In the genomic region with DNA sequence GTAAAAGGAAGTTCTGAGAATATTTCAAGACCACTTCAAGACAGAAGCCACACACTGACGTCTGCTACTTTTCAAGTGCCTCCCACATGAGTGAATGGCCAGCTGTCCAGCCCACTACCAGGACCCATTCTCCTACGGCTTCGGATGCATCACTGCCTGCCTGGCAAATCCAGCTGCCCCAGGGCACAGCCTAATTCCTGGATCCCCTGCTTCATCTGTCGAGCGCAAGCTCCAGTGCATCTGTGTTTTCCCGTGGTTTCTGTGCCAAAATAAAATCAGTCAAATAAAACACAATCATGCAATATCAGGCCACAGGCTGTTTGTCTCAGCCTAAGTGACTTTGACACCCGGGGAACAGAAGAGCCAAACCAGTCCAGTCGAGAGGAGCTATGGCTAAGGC, we compare ENCODE assay signal across 27 mouse cellular contexts.
DNase-seq lines count a peak whose midpoint lies in the region; ATAC-seq and TF ChIP-seq lines count a peak whose summit lies in the region.
"Had no signal": no experiment of that assay in that cellular context is flagged by ENCODE, and none has a peak within 500 bp of the region (broad histone marks: within the 10 kb centered on the region; RNA-seq: fewer than 3 reads in every experiment).

No protein-coding gene starts in this region.

- H3K27ac ChIP-seq in hindbrain, embryonic 15.5 days (replicated peaks): no peak overlapping the region
- H3K27ac ChIP-seq in hindbrain, embryonic 14.5 days: no peak overlapping the region
- no peak overlapping the region for H3K27ac ChIP-seq in midbrain, postnatal 0 days (ENCODE audit: low read depth, low read length)
- no peak overlapping the region for H3K27ac ChIP-seq in midbrain, embryonic 11.5 days (ENCODE audit: low read depth, low read length)
- H3K27ac ChIP-seq: embryonic facial prominence, embryonic 15.5 days; forebrain, embryonic 13.5 days; hindbrain, embryonic 10.5 days; kidney, embryonic 15.5 days; left cerebral cortex, adult 2 months; limb, embryonic 13.5 days; midbrain, embryonic 13.5 days had no signal

- WGBS in hindbrain, embryonic 15.5 days: 64% methylated on average over 8 of the region's 8 CpGs
- 75% methylated on average over 8 of the region's 8 CpGs for WGBS in hindbrain, embryonic 14.5 days
- WGBS in midbrain, postnatal 0 days: 75% methylated on average over 8 of the region's 8 CpGs
- WGBS in midbrain, embryonic 11.5 days: 86% methylated on average over 8 of the region's 8 CpGs

- H3K4me1 ChIP-seq in hindbrain, embryonic 15.5 days (replicated peaks): no peaks in the 10 kb centered on the region
- no peaks in the 10 kb centered on the region for H3K4me1 ChIP-seq in hindbrain, embryonic 14.5 days (replicated peaks; ENCODE audit: control insufficient read depth, insufficient read depth, low read length)
- no peaks in the 10 kb centered on the region for H3K4me1 ChIP-seq in midbrain, postnatal 0 days (ENCODE audit: insufficient read depth, low read length)
- H3K4me1 ChIP-seq in midbrain, embryonic 11.5 days (ENCODE audit: control insufficient read depth, insufficient read depth, low read length): no peaks in the 10 kb centered on the region
- H3K4me1 ChIP-seq: embryonic facial prominence, embryonic 15.5 days; forebrain, embryonic 13.5 days; hindbrain, embryonic 10.5 days; kidney, embryonic 15.5 days; limb, embryonic 13.5 days; megakaryocyte, embryonic 14.5 days; midbrain, embryonic 13.5 days had no signal

- H3K9ac ChIP-seq in hindbrain, embryonic 15.5 days: no peak overlapping the region
- H3K9ac ChIP-seq in hindbrain, embryonic 14.5 days: no peak overlapping the region
- no peak overlapping the region for H3K9ac ChIP-seq in midbrain, postnatal 0 days (replicated peaks; ENCODE audit: low read length, poor library complexity, severe bottlenecking)
- no peak overlapping the region for H3K9ac ChIP-seq in midbrain, embryonic 11.5 days (ENCODE audit: low read length)
- H3K9ac ChIP-seq: embryonic facial prominence, embryonic 15.5 days; forebrain, embryonic 13.5 days; kidney, embryonic 15.5 days; limb, embryonic 13.5 days; midbrain, embryonic 13.5 days had no signal

- H3K27me3 ChIP-seq in hindbrain, embryonic 15.5 days: no peaks in the 10 kb centered on the region
- no peaks in the 10 kb centered on the region for H3K27me3 ChIP-seq in hindbrain, embryonic 14.5 days (ENCODE audit: control insufficient read depth, insufficient read depth, low read length)
- H3K27me3 ChIP-seq in midbrain, postnatal 0 days (ENCODE audit: insufficient read depth, low read length): no peaks in the 10 kb centered on the region
- no peaks in the 10 kb centered on the region for H3K27me3 ChIP-seq in midbrain, embryonic 11.5 days (ENCODE audit: control insufficient read depth, insufficient read depth, low read length)
- H3K27me3 ChIP-seq: embryonic facial prominence, embryonic 15.5 days; forebrain, embryonic 13.5 days; kidney, embryonic 15.5 days; limb, embryonic 13.5 days; megakaryocyte, embryonic 14.5 days; midbrain, embryonic 13.5 days had no signal

- TF ChIP-seq CTCF in midbrain, postnatal 0 days (IDR thresholded peaks at IDR 0.05): no peak

- no peak overlapping the region for H3K4me2 ChIP-seq in hindbrain, embryonic 15.5 days
- H3K4me2 ChIP-seq in hindbrain, embryonic 14.5 days (replicated peaks): no peak overlapping the region
- H3K4me2 ChIP-seq in midbrain, postnatal 0 days (ENCODE audit: low read depth, low read length, poor library complexity, severe bottlenecking): no peak overlapping the region
- H3K4me2 ChIP-seq in midbrain, embryonic 11.5 days: no peak overlapping the region
- H3K4me2 ChIP-seq: embryonic facial prominence, embryonic 15.5 days; forebrain, embryonic 13.5 days; kidney, embryonic 15.5 days; limb, embryonic 13.5 days; liver, embryonic 11.5 days; midbrain, embryonic 13.5 days had no signal

- H3K9me3 ChIP-seq in hindbrain, embryonic 15.5 days: no peaks in the 10 kb centered on the region
- H3K9me3 ChIP-seq in hindbrain, embryonic 14.5 days (ENCODE audit: control insufficient read depth, low read length): no peaks in the 10 kb centered on the region
- no peaks in the 10 kb centered on the region for H3K9me3 ChIP-seq in midbrain, postnatal 0 days (ENCODE audit: low read length)
- H3K9me3 ChIP-seq in midbrain, embryonic 11.5 days (ENCODE audit: control insufficient read depth, low read length): no peaks in the 10 kb centered on the region
- H3K9me3 ChIP-seq: embryonic facial prominence, embryonic 15.5 days; forebrain, embryonic 13.5 days; G1E; hindbrain, embryonic 10.5 days; kidney, embryonic 15.5 days; limb, embryonic 13.5 days; megakaryocyte, embryonic 14.5 days; midbrain, embryonic 13.5 days had no signal

- DNase-seq in adrenal gland, adult 8-10 months: peak; percentile 4
- DNase-seq in adrenal gland, adult 18-20 months (ENCODE audit: low spot score in 2 of 2): no peak
- DNase-seq in hindbrain, embryonic 14.5 days (ENCODE audit: low spot score): no peak
- peak; percentile 10 for DNase-seq in midbrain, postnatal 0 days (ENCODE audit: low spot score)
- DNase-seq in midbrain, embryonic 11.5 days (ENCODE audit: low spot score, missing footprints): no peak
- DNase-seq: cerebellum, adult 8-10 months; gastrocnemius, postnatal 14 days; heart, postnatal 14 days; kidney, adult 18-20 months; kidney, postnatal 25 days; lung, postnatal 4 days; right cerebral cortex, adult 18-20 months; right cerebral cortex, postnatal 4 days; thymus, adult 2 months; thymus, postnatal 4 days had no signal

- H3K4me3 ChIP-seq in hindbrain, embryonic 15.5 days: no peak overlapping the region
- H3K4me3 ChIP-seq in hindbrain, embryonic 14.5 days (replicated peaks; ENCODE audit: low read length): no peak overlapping the region
- no peak overlapping the region for H3K4me3 ChIP-seq in midbrain, postnatal 0 days (ENCODE audit: low read depth, low read length)
- no peak overlapping the region for H3K4me3 ChIP-seq in midbrain, embryonic 11.5 days (ENCODE audit: low read depth, low read length)
- H3K4me3 ChIP-seq: embryonic facial prominence, embryonic 15.5 days; forebrain, embryonic 13.5 days; hindbrain, embryonic 10.5 days; kidney, embryonic 15.5 days; left cerebral cortex, adult 2 months; limb, embryonic 13.5 days; megakaryocyte, embryonic 14.5 days; midbrain, embryonic 13.5 days had no signal

- no peaks in the 10 kb centered on the region for H3K36me3 ChIP-seq in hindbrain, embryonic 15.5 days
- H3K36me3 ChIP-seq in hindbrain, embryonic 14.5 days (replicated peaks; ENCODE audit: control insufficient read depth, insufficient read depth): no peaks in the 10 kb centered on the region
- H3K36me3 ChIP-seq in midbrain, postnatal 0 days (ENCODE audit: insufficient read depth, low read length): no peaks in the 10 kb centered on the region
- H3K36me3 ChIP-seq in midbrain, embryonic 11.5 days (ENCODE audit: control insufficient read depth, insufficient read depth, low read length): no peaks in the 10 kb centered on the region
- H3K36me3 ChIP-seq: embryonic facial prominence, embryonic 15.5 days; G1E; hindbrain, embryonic 10.5 days; kidney, embryonic 15.5 days; limb, embryonic 13.5 days; midbrain, embryonic 13.5 days had no signal

- ATAC-seq in hindbrain, embryonic 15.5 days (ENCODE audit: low FRiP score, low read depth): peak; percentile 56
- ATAC-seq in hindbrain, embryonic 14.5 days (ENCODE audit: low FRiP score): no peak
- no peak for ATAC-seq in midbrain, postnatal 0 days (ENCODE audit: low FRiP score)
- no peak for ATAC-seq in midbrain, embryonic 11.5 days (ENCODE audit: low FRiP score)
- no peak for ATAC-seq in erythroid progenitor cell, adult 5-6 weeks (replicated peaks; ENCODE audit: low FRiP score, poor library complexity, severe bottlenecking)
- ATAC-seq: forebrain, embryonic 13.5 days; midbrain, embryonic 13.5 days had no signal

Comparison
In these comparisons a context has a peak if more than half of its experiments do, and no peak if none do; other contexts are left out.
1. DNase-seq: peak in adrenal gland, adult 8-10 months (single experiment) and midbrain, postnatal 0 days (single experiment); none in adrenal gland, adult 18-20 months (0 of 2), hindbrain, embryonic 14.5 days (single experiment) and midbrain, embryonic 11.5 days (single experiment).